Mouse (Mus musculus) G1E-ER4 (cell line): ENCODE data around the gene Zglp1. TPM values are rescaled to one million over a fixed set of nuclear protein-coding genes. Genes with fewer than 3 reads are reported as not detected.

Experiments
- GATA1 ChIP-seq: IDR thresholded peaks from one replicate; pipeline ENCODE4 v1.8.0; 2012; ENCODE audit warnings: low read length, inconsistent platforms
- polyA plus RNA-seq: library from polyadenylated mRNA; stranded (reverse); fragments of >175 nt; gene quantifications from 2 replicates; pipeline ENCODE4 v1.2.3, GENCODE M21; 2012

Zglp1 gene
- polyA plus RNA-seq, 1 experiment, result 4.4 TPM

- TF ChIP-seq GATA1, result no peak
Observed at GRCm38 (mm10) chr9:21034481-21035085, 32.3 kb downstream of the Zglp1 start.

- TF ChIP-seq GATA1, result no peak
Observed at GRCm38 (mm10) chr9:21033136-21033535, 33.8 kb downstream of the Zglp1 start.

- no peak for TF ChIP-seq GATA1
Observed at GRCm38 (mm10) chr9:21032491-21032890, 34.4 kb downstream of the Zglp1 start.

DNA sequence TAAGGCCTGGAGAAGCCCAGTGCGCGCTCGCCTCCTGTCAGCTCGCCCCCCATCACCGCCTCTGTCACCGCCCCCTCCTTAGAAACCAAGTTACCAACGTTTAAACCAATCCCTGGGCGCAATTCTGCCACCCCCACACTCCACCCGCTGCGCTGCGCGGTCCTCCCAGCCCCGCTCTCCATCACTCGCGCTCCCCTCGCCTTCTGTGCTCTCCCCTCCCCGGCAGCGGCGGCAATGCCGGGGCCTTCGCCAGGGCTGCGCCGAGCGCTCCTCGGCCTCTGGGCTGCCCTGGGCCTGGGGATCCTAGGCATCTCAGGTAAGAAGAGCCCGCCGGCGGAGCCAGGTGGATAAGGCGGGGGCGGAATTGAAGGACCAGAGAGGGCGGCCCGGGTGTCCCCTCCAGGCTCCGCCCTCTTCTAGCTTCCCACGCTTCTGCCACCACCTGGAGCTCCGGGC is 35.0 kb downstream of the Zglp1 start, which contains the start of gene Icam5:
TSS of gene Icam5 (plus strand) at position 178 of the 456 bp plus-strand sequence.
- no peak for TF ChIP-seq GATA1

DNA sequence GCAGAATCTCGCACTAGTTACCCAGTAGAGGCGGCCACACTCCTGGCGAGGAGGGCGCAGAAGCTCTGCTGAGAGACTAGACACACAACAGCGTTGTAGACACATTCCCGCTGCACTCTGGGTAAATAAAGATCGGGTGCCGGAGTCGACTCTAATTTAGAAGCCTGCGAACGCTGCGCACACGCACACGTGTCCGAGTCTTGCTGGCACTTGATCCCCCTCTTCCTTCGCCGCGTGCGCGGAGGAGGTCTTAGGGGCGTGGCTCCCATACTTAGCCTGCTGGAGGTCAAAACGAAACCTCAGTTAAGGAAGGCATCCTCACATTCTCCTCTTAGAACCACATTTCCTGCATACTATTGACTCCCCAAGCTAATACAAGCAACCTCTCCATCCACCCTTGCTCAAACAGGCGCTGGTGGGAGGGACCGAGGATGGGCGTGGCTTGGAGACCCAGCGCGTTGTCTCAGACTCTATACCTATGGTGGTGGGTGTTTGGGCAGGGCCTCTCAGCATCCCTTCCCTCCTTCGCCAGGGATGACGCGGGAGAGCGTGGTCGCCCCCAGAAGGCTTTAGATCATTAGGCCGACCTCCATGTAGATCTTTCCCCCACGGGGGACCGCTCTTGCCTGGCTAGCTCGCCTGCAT is 35.5 kb downstream of the Zglp1 start:
- no peak for TF ChIP-seq GATA1

DNA sequence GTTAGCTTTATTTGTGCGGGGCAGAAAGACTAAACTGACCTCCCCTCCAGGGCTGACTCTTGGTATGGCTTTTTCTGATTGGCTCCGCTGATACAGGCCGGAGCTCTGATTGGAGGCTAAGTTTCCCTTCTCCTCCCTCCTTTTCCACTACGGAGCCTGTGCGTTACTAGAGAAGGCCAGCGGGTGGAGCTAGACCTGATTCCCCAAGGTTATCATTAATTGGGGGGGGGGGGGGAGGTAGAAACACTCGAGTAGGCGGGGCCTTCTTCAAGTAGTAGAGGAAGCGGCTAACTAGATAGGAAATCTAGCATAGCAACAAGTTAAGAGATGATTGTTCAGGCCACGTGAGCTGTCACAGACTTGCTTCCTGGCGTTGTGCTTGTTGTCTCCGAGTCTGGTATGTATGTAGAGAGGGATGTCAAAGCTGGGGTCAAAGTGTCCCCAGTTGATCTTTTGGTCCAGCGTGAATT is 36.1 kb downstream of the Zglp1 start:
- no peak for TF ChIP-seq GATA1

GRCm38 (mm10) chr9:21030055-21030600 is 36.8 kb downstream of the Zglp1 start:
- TF ChIP-seq GATA1, result no peak

GRCm38 (mm10) chr9:21029291-21030054 is 37.4 kb downstream of the Zglp1 start, which contains the start of gene Icam4:
Gene Icam4, plus strand, starts transcription at chr9:21029373.
- TF ChIP-seq GATA1, result no peak

DNA sequence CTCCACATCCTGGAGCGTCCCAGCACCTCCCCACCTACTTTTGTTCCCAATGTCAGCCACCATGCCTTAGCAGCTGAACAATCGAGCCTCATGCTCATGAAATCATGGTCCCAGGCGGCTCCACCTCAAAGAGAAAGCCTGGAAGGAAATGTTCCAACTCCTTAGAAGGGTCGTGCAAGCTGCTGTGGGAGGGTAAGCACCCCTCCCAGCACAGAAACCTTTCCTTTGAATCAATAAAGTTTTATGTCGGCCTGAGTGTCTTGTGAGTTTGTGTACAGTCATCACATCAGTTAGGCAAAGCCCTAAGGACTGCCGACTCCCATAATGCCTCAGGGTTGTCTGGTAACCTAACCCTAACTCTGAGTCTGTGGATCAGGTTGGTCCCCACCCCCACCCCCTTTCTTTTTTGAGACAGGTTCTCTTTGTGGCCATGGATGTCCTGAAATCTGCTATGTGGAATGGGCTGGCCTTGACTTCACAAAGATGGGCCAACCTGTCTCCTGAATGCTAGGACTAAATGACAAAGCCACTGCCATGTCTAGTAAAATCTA is 38.3 kb downstream of the Zglp1 start:
- TF ChIP-seq GATA1, result no peak

- no peak for TF ChIP-seq GATA1
Observed at GRCm38 (mm10) chr9:21027774-21028290, 39.1 kb downstream of the Zglp1 start.

- no peak for TF ChIP-seq GATA1
Observed at GRCm38 (mm10) chr9:21026849-21027248, 40.0 kb downstream of the Zglp1 start.

DNA sequence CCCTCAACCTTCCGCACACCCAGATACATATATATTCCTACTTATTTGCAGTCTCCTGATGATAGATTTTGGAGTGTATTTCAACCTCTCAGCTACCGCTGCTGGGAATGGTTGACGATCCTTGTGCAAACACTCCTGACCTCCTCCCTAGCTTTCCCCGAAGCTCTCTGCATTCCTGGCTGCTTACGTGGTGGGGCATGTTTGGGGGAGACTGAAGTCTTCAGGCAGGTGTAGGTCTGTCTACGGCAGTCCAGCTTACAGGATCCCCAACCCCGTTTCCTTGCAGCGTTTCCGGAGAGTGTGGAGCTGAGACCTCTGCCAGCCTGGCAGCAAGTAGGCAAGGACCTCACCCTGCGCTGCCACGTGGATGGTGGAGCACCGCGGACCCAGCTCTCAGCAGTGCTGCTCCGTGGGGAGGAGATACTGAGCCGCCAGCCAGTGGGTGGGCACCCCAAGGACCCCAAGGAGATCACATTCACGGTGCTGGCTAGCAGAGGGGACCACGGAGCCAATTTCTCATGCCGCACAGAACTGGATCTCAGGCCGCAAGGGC is 41.6 kb downstream of the Zglp1 start:
- no peak for TF ChIP-seq GATA1

DNA sequence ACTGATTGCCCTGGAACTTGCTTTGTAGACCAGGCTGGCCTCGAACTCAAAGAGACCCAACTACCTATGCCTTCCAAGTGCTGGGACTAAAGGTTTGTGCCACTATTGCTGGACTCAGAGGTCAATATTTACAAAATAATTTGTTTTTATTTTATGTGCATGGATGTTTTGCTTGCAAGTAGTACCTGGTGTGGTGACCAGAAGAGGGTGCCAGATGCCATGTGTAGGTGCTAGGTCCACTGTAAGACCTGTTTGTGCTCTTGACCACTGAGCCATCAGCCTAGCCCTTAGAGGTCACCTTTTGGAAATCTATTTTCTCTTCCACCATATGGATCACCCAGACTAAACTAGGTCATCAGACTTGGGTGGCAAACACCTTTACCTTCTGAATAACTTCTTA is 44.2 kb downstream of the Zglp1 start:
- no peak for TF ChIP-seq GATA1

- no peak for TF ChIP-seq GATA1
Observed at GRCm38 (mm10) chr9:21022288-21022687, 44.6 kb downstream of the Zglp1 start.

DNA sequence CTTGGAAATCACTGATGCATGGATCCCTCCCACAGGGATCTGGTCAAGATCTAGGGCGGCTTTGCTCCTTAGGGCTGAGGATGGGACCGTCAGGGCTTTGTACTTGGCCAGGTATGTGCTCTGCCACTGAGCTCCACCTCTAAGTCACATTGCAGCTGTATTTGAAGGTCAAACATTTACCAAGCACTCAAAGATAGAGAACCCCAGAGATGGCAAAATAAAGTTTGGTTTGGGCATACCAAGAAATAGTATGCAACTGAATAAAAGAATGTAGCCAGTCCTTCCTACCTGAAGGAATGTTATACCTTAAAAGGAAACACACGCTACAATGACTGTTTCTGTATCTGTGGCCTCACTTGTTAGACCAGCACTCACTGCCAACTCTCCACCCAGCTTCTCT is 45.5 kb downstream of the Zglp1 start:
- TF ChIP-seq GATA1, result no peak

DNA sequence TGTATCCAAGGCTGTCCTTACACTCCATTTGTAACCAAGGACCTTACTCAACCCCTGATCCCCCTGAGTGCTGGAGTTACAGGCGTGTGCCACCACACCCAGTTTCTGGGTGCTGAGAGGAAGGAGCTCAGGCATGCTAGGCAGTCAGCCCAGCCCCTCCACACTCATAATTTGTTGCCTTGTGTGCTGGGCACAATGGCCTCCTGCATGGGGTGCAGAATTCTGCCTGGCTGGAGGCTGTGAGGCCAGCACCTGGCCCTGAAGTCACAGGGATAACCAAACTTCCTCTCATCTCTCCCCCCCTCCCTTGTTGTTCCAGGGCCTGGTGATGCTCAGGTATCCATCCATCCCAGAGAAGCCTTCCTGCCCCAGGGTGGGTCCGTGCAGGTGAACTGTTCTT is 48.3 kb downstream of the Zglp1 start:
- TF ChIP-seq GATA1, result no peak
